Mouse (Mus musculus) inflammation-experienced regulatory T-cells, adult 6 months (primary cell): Measurements from ENCODE around the gene Snca. TPM values are rescaled to one million over a fixed set of nuclear protein-coding genes. Genes with fewer than 3 reads are reported as not detected.

Experiments used
- ATAC-seq: one replicate; pipeline ENCODE4 v1.8.0; 2017
- polyA plus RNA-seq, 3 experiments: library from polyadenylated mRNA; unstranded; fragments of 100-300 nt; shearing (Covaris generic); gene quantifications; one replicate each; pipeline ENCODE4 v1.2.1; 2017

Snca gene
- polyA plus RNA-seq = not detected

DNA sequence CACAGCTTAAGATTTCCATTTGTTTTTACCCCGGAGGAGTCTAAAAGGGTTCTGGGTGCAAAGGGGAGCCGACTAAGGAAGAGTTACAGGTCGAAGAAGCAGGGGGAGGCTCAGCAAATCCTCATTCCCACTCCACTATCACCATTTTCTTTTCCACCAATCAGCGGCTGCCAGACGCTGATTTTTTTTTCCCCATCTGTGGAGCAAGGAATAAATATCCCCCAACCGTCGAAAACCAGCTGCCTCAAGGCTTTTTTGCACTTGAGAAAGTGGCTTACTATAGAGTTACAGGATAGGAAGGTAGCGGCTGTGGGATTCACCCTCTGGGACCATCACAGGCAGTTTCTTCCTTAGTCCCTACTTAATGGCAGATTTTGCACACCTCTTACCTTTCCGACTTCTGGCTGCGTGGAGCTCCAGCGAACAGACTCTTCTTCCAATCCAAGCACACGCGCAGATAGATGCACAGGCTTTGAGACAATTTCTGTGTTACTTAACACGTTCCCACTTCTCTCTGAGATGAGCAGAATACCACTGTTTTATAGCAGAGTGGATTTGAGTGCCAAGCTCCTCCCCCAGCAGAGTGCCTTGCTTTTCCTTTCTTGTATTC, at the start of gene Snca:
TSS of gene Snca (minus strand) at position 574 of the 610 bp plus-strand sequence.
- no peak for ATAC-seq

DNA sequence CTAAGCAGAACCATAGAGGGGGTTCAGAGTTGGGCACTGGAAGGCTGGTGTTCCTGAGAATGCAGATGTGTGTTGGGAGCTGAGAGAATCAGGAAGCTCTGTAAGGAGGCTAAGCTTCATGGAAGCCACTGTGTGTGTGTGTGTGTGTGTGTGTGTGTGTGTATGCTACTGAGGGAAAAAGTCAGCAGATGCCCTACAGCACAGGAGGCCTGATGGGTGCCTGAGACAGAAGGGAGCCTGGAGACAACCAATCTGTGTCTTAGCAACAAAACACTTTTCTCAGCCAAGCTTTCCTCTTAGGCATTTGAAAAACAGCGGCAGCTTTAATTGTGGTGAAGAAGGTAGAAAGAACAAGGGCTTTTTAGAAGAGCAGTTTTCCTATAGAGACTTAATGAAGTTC, 40.5 kb upstream of the Snca start:
- ATAC-seq = no peak

DNA sequence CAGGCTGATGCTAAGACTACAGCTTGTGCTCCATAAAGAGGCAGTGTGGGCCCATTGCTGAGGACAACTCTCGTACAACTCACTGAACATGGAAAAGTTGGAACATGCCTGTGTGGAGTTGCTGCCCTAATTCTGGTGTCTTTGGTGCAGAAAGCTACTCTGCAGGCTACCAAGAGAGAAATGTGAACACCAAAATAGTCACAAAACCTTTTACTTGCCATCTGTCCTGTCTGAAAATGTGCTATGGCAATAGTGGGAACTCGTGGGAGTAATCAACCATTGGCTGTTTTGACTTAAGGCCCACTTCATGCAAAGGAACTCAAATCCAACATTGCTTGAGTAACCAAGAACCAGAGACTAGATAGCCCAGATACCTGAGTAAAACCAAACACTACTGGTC, 26.9 kb upstream of the Snca start:
- ATAC-seq = no peak

DNA sequence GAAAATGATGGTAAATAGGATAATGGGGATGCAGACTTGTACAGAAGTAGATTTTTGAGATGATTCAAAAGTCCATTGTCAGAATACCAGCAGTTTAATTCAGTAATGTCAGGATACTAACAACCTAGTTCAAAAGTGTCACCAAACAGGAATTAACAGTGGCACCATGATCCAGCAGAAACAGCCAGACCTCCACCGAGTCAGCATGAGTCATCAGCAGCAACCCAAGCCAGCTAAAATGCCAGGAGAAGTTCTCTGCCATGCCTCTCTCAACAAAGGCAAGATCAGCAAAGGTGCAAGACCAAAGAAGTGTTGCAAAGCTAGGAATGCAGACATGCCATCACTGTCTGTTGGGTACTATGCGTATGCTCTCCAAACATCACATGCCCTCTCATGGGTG, 22.0 kb upstream of the Snca start:
- no peak for ATAC-seq

DNA sequence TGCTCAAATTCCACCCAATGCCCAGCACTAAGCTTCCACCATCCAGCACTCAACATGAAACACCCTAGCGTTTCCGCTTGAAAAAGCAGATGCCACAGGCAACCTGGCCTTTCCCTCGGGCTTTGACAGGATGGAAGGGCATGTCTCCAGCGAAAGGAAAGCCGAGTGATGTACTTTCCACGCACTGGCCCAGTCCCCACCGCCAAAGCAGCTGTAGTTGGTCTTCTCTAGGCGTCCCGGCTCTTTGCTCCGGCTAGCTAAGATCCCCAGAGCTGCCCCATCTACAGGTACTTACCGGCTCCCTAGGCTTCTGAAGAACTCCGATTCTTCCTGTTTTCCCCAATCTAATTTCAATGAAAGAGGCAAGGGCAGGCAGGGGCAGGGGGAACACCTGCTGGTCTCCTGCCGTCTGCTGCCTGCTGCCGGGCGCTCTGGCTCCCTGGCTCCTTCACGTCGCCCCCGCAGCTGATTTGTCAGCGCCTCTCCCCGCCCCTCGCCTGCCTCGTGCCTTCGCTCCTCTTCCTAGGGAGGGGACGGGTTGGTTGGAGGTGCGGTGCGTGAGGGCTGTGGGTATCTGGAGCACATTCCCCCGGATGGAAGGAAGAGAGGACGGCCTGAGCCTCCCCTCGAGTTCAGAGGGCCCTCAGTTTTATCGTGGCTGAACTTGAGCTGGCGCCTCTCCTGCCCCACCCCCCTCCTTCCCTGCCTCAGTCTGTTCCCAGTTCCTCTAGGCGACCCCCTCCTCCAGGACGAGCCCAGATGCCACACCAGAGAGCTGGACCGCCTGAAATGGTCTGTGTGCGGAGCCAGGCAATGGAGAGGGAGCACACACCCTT, 1.0 kb downstream of the Snca start:
- no peak for ATAC-seq

DNA sequence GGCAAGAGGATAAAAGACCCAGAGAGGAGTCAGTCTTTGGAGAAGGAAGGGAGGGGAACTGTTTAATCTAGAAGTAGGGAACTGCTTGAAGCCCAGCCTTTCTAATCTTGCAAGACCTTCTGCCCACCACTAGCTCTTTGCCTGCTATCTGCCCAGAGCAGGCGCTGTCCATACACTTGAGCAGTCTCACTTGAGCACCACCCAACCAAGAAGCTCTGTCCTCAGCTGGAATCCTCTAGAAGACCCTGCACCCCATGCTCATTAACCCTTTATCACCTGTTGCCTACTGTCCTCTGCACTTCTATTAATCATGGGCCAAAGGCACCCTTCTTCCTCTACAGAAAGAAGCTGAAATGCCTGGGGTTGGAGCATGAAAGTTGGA, 1.6 kb downstream of the Snca start:
- ATAC-seq = no peak

DNA sequence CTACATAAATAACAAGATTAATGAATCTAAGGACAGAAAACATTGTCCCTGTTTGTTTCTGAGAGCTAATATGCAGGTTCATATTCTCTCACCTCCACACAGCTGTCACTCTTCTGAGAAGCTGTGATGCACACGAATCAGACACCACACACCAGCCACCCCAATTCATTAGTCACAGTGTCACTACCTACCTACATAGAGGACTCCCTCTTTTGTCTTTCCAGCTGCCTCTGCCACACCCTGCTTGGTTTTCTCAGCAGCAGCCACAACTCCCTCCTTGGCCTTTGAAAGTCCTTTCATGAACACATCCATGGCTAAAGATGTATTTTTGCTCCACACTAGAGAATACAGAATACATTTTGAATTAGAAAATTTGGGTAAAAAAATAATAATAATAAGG, 2.4 kb downstream of the Snca start:
- no peak for ATAC-seq

DNA sequence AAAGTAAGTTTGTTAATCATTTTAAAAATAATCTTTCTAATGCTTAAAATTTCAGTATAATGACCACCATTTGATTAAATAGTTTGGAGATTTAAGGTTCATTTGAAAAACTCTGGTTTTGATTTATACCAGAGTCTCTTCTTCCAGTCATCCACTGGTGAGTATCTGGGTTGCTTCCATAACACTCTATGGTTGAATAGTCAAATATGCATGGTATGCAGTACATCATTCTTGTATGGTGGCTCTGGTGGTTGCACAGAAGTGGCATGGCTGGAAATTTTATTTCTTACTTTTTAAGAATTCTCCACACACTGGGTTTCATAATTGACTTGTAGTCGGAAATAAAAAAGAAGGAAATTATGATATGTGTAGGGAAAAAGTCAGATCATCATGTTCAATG, 10.4 kb downstream of the Snca start:
- no peak for ATAC-seq

DNA sequence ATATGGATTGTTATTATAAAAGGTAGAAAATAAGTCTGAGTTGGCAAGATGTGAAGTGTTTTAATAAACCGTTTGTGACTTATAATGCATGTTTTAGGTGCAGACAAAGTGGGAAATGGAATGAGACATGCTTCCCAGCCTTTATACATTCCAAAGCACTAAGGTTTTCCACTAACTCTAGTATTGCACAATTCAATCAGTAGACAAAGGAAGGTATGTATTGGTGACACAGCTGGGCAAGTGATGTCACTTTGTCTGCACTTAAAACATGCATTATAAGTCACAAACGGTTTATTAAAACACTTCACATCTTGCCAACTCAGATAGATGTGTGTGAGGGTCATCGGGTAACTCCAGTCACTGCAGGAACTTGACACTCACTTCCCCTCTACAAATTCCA, 16.1 kb downstream of the Snca start:
- ATAC-seq = no peak

DNA sequence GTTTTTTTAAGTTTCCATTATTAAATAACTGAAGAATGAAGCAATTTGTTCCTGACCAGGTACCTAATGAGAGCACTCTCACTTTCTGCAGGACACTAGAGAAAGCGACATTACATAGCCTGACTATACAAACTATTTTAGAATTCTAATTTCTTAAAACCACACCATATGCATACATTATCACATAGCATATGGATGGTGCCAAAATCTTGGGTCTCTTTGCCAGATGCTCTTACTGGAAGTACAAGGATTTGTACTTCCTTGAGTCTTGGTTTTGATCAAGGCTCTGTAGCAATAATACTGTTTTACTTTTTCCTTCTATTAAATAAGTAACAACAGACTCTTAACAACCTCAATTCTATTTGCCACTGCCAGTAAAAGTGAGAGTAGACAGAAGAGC, 31.4 kb downstream of the Snca start:
- ATAC-seq = no peak

DNA sequence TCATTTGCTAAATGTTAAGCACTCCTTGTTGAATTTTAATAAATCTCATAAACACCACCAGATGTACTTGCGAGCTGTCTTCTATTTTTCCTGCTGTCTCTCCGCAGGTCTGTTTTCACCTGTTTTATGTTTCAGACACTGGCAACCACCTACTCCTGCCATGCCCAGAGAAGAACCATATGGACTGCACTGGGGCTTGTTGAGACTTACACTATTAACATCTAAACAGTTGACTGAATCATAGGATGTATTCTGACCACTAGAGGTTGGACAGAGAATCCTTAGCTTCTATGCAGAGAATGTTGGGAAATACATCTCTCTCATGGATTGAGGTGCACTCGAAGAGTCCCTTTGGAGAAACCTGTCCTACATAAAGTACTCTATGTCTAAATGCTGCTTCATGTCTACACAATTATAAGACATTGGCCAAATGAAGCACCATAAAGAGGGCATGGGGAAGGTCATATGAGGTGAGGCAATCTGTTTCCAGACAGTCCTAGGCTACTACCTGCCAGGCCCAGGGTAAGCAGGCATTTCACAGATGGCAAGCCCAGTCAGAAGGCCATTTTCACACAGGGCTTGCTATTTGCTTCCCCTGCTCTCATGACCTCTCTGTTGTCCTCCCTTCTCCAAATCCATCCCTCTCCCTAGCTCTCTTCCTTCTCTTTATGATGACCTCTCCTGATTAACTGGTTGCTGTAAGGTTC, 35.8 kb downstream of the Snca start:
- no peak for ATAC-seq

DNA sequence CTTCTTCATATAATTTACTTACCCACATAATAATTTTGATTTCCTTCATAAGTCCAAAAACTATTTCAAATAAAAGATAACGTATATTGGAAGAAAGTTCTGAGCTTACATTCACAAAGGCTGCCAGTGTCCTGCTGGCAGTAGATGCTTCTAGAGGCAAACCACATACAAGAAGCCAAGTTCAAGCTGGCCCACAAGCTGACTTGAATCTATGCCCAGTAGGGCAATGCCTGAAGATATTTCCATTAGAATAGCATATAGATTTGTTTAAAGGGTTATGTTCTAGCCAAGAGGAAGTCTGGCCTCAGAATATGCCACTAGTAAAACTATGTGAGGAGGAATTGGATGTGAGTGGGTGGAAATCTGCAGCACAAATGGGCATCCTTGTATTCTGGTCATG, 42.7 kb downstream of the Snca start:
- ATAC-seq = no peak

DNA sequence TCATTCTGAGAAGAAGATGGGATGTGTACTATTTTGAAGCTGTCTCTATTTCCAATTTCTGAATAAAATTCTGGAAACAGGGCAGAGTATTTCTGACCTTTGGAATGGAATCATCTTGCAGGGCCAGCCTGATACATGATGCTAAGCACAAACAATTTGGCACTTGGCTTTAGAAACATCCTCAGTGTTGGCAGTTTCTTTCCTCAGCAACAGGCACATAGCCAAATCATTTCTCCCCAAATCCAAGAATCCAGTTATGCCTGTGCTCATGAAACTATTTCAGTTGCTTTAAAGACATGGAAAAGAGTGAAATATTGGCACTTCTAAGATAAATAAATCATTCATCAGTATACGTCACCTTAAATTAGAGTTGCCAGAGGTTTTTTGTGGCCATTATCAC, 57.8 kb downstream of the Snca start:
- no peak for ATAC-seq

DNA sequence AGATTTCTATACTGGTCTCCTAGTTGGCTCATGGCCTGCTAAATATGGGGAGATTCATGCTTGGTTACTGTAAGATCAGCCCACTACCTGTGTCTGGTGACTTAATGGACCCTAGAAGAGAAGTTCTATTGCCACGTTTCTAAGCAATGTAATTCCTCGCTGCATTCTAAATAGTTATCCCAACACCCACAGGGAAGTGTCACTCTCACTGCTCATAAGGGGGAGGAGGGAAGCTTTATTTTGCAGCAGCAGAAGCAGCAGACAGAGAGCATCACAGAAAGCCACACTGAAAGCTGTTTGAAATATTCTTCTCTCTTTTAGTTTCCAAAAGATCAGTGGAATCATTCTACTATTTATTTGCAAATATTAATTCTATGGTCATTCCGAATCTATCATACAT, 64.0 kb downstream of the Snca start:
- no peak for ATAC-seq

DNA sequence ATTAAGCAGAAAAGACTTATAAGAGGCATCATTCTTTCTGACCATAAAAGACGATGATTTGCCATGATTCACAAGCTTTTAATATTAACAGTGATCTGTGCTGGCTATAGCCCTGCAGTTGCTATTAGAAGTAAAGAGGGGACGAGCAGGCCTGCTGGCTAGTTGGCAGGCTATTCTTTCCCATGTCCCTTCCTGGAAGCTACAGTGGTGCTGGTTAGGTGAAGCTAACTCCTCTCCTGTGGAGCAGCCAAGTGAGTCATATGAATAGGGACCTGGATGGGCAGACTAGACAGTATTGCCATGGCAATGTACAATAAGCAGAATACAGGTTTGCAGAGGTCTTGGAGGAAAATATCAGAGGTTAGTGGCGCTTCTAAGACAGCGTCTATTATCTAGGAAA, 66.8 kb downstream of the Snca start:
- ATAC-seq = no peak

DNA sequence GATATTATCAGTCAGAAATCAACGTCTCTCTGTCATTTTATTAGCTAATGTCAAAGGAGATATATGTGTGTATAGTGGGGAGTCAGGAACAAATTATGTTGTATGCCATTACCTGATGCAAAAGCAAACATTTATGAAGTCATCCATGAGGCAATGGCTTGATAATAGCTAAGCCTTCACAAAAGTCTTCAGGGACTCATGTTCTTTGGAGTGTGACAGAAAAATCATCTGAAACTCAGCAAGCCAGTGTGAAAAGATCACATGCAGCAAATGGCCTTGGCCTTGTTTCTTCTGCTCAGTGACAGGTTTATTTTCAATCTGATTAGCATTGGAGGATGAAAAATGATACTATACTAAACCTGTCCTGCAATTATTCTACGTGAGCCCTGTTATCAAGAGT, 67.9 kb downstream of the Snca start:
- no peak for ATAC-seq

DNA sequence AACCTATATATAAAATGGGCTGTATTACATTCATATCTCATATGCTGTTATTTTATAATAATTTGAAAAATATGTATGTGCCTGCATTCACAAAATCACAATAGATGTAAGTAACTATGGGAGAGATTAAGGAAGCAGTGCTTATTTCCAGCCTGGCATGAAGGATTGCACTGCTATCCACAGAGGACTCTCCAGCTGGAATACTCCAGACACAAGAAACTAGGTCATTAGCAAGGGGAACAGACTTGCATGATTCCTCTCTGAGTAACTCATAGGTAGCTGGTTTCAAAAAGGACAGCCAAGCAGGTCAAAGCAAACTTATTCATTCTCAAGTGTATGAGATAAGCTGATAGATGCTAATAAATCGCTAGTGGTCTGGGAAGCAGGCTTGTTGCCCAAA, 74.7 kb downstream of the Snca start:
- ATAC-seq = no peak

DNA sequence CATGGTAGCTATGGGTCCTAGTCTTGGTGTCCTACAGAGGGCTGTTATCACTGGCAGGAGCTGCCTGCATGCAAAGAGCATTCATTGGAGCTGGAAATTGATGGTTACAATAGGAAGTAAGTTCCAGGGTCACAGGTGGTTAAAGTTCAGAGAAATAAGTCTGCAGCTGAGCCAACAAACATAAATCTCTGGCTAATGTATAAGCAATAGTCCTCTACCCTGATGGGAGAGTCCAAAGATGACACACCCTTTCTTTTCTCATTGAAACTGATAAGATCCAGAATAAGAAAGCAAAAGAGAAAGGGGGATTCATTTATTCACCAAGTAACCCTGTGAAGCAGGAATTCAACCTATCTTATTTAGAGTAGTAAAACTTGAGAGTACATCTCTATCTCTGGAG, 83.7 kb downstream of the Snca start:
- no peak for ATAC-seq

DNA sequence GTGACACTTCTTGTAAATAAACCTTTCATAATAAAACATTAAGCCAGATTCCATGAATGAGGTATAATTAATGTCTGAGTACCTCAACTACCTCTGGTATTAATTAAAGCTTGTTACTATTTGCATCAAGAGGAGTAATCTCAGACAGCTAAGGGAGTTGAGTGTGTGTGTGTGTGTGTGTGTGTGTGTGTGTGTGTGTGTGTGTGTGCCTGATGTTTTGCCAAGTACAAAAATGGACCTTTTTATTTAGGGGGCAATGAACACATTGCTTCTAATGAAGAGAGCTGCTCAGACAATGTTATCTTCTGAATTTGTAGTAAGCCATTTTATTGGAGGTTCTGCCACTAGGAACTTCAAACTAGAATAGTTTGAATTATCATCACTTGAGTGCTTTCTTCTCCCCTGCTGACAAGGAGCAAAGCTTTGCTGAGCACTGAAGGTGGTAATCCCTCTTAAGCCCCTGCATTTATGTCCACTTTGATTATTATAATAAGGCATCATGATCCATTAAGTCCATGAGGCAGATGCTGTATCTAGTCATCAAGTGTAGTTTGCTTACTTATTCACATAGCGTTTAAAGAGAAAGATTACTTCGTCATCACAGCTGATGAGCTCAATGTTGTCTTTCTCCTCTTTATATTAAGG, 88.1 kb downstream of the Snca start:
- ATAC-seq = no peak

DNA sequence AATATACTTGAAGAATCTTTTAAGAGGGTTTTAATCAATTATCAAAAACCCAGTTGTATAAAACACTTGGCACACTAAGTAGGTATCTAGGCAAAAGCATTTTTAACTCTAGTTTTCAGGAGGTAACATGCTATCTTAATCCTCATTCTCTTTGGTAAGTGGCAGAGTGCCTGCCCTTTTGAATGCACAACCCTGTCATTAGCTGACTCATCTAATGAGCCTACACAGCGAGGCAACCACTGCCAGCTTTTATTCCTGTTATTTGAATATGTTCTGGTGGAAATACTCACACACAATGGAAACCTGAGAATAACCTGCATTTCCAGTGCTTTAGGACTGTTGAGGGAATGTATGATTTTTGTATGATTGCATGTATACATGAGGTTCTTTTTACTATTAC, 89.9 kb downstream of the Snca start:
- ATAC-seq = no peak

DNA sequence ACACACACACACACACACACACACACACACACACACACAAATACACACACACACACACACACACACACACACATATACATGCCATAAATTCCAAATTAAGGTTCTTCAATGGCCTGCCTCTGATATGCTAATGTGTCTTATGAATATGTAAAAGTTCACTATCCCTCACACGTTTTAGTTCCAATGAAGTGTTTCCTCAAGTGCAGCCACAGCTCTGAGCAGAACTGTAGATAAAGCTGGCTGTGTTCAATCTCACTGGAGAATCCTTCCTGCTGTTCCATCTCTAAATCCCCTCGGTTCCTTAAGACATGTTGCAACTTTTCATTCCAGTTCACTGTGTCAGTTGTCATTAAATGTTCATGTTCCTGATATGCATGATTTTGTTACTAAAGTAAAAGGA, 98.5 kb downstream of the Snca start:
- no peak for ATAC-seq

DNA sequence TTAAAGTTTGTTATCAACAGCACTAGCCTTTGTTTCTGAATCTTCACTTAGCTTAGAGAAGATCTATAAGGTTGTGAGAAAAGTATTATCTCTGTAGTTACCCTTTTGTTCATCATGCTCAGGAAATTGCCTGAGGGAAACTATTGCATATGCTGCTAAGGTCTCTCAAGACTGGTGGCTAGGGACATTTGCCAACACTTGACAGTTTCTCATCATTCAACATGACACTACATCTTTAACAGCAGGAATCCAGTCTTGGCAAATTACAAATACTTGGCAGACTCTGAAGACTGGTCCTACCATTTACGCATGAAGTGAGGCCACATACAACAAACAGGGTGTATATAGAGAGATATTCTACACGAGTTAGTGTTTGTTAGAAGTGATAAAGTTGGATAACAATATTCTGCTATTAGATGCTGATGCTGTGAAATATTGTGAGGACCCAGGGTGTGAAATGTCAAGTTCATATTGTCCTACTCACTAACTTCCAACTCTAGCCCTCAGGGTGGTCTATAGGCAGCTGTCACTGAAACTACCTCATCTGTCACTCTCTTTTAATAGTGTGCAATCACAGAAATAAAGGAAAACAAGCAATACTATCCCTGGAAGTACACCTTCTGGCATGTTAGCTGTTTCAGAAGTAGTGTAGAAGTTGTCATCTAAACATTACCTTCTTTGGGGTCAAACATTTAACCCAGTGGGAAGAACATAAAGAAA, 105.4 kb downstream of the Snca start:
- ATAC-seq = no peak

DNA sequence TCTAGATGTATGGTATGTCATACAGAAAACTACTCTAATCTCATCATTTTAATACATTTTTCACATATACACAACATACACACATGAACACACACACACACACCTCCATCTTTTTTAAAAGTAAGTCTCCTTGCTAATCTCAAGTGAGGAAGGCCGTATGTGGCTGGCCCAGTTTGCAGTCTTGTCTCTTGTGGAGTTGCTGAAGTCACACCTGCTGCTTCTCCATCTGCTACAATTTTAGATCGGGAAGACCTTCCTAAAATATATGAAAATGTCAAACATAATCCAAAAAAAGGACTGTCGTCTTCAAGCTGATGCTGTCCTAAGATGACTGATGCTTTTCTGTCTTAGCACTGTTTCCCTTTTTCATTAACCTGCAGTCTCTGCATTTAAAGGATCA, 112.1 kb downstream of the Snca start:
- ATAC-seq = no peak
